Mouse (Mus musculus): ENCODE results near the gene Arl5b. TPM values are rescaled to one million over a fixed set of nuclear protein-coding genes. Genes with fewer than 3 reads are reported as not detected.

Gene Arl5b
- total RNA-seq (2014; rRNA removed) (35.8 and 43.1 TPM in 2 replicates), polyA plus RNA-seq (2015; fragmentation: Nextera tagmentation; extraction: Ambion mirVana) (17.0 and 17.7 TPM in 2 replicates)

DNA sequence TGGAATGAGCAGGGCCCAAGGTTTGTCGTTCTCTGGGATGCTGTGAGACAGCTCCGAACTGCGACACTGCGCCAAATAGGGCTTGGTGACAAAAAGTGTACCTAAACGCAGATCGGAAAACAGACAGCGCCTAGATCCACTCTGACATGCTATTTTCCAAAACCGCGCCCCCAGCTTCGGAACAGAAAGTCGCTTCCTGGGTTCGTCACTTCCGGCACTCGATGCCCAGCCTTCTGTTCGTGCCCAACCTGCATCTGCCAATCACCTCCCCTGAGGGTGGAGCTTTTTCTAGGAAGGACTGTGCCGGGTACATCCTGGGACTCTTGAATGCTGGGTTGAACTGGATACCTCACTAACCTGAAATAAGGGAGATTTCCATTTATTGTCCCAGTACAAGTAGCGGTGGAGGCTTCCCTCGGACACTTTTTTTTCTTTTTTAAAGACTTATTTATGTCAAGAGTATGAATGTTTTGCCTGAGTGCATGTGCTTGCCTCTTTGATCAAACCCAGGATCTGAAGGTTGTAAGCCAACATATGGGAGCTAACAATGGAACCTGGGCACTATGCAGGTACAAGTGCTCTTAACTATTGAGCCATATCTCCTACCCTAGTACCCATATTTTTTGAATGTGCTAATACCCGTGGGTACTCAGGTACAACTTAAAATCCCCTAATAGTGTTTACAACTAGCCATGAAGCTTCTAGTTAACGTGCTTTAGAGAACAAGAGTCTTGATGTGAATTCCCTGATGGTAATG lies at the start of gene Arl5b:
Gene Arl5b (plus strand): TSS at position 279 of the 757 bp plus-strand sequence.
- Histone ChIP-seq H3K27me3 (ENCODE audit: insufficient read depth, low read length) (no peaks in the 10 kb centered on the region), H3K4me3 (ENCODE audit: low read length) (peak within 1 kb of the TSS; percentile 72), H3K4me1 (ENCODE audit: insufficient read depth, low read length) (peaks cover 4% of the 10 kb centered on the region; the same call in 1 of the 2 replicates), H3K9me3 (ENCODE audit: low read length) (no peaks in the 10 kb centered on the region), H3K9ac (replicated peaks; ENCODE audit: low read length) (peak within 1 kb of the TSS; percentile 64), H3K4me2 (ENCODE audit: low read depth, low read length) (peak within 1 kb of the TSS; percentile 79), H3K36me3 (ENCODE audit: insufficient read depth, low read length) (no peaks in the 10 kb centered on the region), H3K27ac (peak within 1 kb of the TSS; percentile 36; the same call in 1 of the 2 replicates)
- 8% methylated on average over 20 of the region's 20 CpGs for WGBS
- ATAC-seq (peak; percentile 99), DNase-seq (ENCODE audit: low spot score) (peak; percentile 98)
- TF ChIP-seq CTCF (IDR thresholded peaks at IDR 0.05; ENCODE audit: low read depth), result peak; percentile 38; the same call in 1 of the 2 replicates

- Histone ChIP-seq H3K4me2 (ENCODE audit: low read depth, low read length) (no peak overlapping the region), H3K9me3 (ENCODE audit: low read length) (no peaks in the 10 kb centered on the region), H3K27ac (no peak overlapping the region), H3K27me3 (ENCODE audit: insufficient read depth, low read length) (no peaks in the 10 kb centered on the region), H3K9ac (replicated peaks; ENCODE audit: low read length) (no peak overlapping the region), H3K4me1 (ENCODE audit: insufficient read depth, low read length) (no peaks in the 10 kb centered on the region), H3K36me3 (ENCODE audit: insufficient read depth, low read length) (no peaks in the 10 kb centered on the region), H3K4me3 (ENCODE audit: low read length) (no peak overlapping the region)
- DNase-seq (ENCODE audit: low spot score), result no peak
- no peak for TF ChIP-seq CTCF (IDR thresholded peaks at IDR 0.05; ENCODE audit: low read depth)
- 68% methylated on average over 3 of the region's 3 CpGs for WGBS
- ATAC-seq, result peak; percentile 51; the same call in 1 of the 2 replicates
Measured at GRCm38 (mm10) chr2:15007531-15007930, 41.7 kb upstream of the Arl5b start.

GRCm38 (mm10) chr2:15008072-15008471 lies 41.1 kb upstream of the Arl5b start:
- H3K27me3 ChIP-seq (ENCODE audit: insufficient read depth, low read length), result no peaks in the 10 kb centered on the region
- no peaks in the 10 kb centered on the region for H3K4me1 ChIP-seq (ENCODE audit: insufficient read depth, low read length)
- DNase-seq (ENCODE audit: low spot score), result no peak
- no peaks in the 10 kb centered on the region for H3K9me3 ChIP-seq (ENCODE audit: low read length)
- H3K27ac ChIP-seq, result no peak overlapping the region
- H3K9ac ChIP-seq (replicated peaks; ENCODE audit: low read length), result no peak overlapping the region
- H3K4me3 ChIP-seq (ENCODE audit: low read length), result no peak overlapping the region
- no peak for ATAC-seq
- no peak overlapping the region for H3K4me2 ChIP-seq (ENCODE audit: low read depth, low read length)
- TF ChIP-seq CTCF (IDR thresholded peaks at IDR 0.05; ENCODE audit: low read depth), result no peak
- H3K36me3 ChIP-seq (ENCODE audit: insufficient read depth, low read length), result no peaks in the 10 kb centered on the region
- WGBS, result 91% methylated on average over 1 of the region's 1 CpGs

DNA sequence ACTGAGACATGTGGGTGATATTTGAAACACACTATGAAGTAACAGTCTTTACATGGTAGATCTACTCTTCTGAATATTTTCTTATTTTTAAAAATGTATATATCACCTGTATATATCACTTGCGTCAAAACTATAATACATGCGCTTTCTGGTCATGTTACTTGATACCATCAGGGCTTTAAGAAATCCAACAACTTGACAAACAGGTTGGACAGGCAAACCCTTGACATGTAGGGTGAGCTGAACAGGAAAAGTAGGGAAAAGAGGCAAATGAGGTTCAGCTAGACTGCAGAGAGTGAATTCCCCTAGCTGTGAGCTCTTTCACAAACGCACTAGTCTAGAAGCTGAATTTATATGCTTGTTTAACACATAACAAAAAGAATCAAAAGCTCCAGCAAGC lies 22.4 kb upstream of the Arl5b start:
- no peaks in the 10 kb centered on the region for H3K4me1 ChIP-seq (ENCODE audit: insufficient read depth, low read length)
- H3K36me3 ChIP-seq (ENCODE audit: insufficient read depth, low read length), result peaks cover 4% of the 10 kb centered on the region; the same call in 1 of the 2 replicates
- ATAC-seq (no peak), DNase-seq (ENCODE audit: low spot score) (no peak)
- H3K27me3 ChIP-seq (ENCODE audit: insufficient read depth, low read length), result no peaks in the 10 kb centered on the region
- no peak overlapping the region for H3K9ac ChIP-seq (replicated peaks; ENCODE audit: low read length)
- TF ChIP-seq CTCF (IDR thresholded peaks at IDR 0.05; ENCODE audit: low read depth), result no peak
- no peaks in the 10 kb centered on the region for H3K9me3 ChIP-seq (ENCODE audit: low read length)
- WGBS, result 97% methylated on average over 3 of the region's 3 CpGs
- no peak overlapping the region for H3K4me3 ChIP-seq (ENCODE audit: low read length)
- H3K4me2 ChIP-seq (ENCODE audit: low read depth, low read length), result no peak overlapping the region
- no peak overlapping the region for H3K27ac ChIP-seq

DNA sequence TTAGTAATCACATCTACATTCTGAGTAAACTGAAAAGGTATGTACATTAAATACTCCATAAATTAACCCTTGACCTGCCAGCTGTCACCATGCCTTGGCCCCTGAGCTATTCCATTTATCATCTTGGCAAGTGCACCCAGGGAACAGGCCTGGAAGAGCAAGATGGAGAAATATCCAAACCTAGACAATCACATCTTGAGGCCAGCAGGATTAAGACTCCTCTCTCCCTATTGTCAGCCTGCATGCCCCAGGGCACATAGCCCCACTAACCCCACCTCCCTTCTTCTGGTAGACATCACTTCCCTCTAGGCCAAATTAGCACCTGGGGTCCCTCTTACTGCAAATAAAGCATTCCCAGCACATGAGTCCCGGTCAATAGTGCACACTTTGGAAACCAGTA lies 21.4 kb upstream of the Arl5b start:
- Histone ChIP-seq H3K4me1 (ENCODE audit: insufficient read depth, low read length) (no peaks in the 10 kb centered on the region), H3K9me3 (ENCODE audit: low read length) (no peaks in the 10 kb centered on the region), H3K27me3 (ENCODE audit: insufficient read depth, low read length) (no peaks in the 10 kb centered on the region), H3K4me3 (ENCODE audit: low read length) (no peak overlapping the region), H3K36me3 (ENCODE audit: insufficient read depth, low read length) (peaks cover 4% of the 10 kb centered on the region; the same call in 1 of the 2 replicates), H3K4me2 (ENCODE audit: low read depth, low read length) (no peak overlapping the region), H3K9ac (replicated peaks; ENCODE audit: low read length) (no peak overlapping the region), H3K27ac (no peak overlapping the region)
- WGBS, result 83% methylated on average over 1 of the region's 1 CpGs
- ATAC-seq, result no peak
- DNase-seq (ENCODE audit: low spot score), result no peak
- TF ChIP-seq CTCF (IDR thresholded peaks at IDR 0.05; ENCODE audit: low read depth), result no peak

- ATAC-seq, result no peak
- Histone ChIP-seq H3K27ac (no peak overlapping the region), H3K27me3 (ENCODE audit: insufficient read depth, low read length) (no peaks in the 10 kb centered on the region), H3K9me3 (ENCODE audit: low read length) (no peaks in the 10 kb centered on the region), H3K4me3 (ENCODE audit: low read length) (no peak overlapping the region), H3K36me3 (ENCODE audit: insufficient read depth, low read length) (no peaks in the 10 kb centered on the region), H3K4me2 (ENCODE audit: low read depth, low read length) (no peak overlapping the region), H3K4me1 (ENCODE audit: insufficient read depth, low read length) (no peaks in the 10 kb centered on the region), H3K9ac (replicated peaks; ENCODE audit: low read length) (no peak overlapping the region)
- 87% methylated on average over 6 of the region's 6 CpGs for WGBS
- no peak for DNase-seq (ENCODE audit: low spot score)
- TF ChIP-seq CTCF (IDR thresholded peaks at IDR 0.05; ENCODE audit: low read depth), result no peak
Measured at GRCm38 (mm10) chr2:15038705-15039104, 10.5 kb upstream of the Arl5b start.

DNA sequence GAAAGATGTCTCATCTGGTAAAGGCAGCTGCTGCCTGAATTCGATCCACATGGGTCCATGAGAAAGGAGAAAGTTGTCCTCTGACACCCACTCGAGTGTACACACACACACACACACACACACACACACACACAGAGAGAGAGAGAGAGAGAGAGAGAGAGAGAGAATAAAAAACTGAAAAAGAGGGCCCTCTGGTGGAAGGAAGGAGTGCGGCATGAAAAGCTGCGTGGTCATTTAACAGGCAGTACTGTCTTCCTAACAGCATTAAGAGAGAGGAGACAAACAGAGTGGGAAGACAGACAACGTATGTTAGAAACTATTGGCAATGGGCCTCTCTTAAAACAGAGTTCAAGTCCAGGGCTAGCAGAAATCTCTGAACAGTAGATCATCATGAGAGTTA lies 8.9 kb upstream of the Arl5b start:
- Histone ChIP-seq H3K9me3 (ENCODE audit: low read length) (no peaks in the 10 kb centered on the region), H3K36me3 (ENCODE audit: insufficient read depth, low read length) (no peaks in the 10 kb centered on the region), H3K9ac (replicated peaks; ENCODE audit: low read length) (no peak overlapping the region), H3K4me2 (ENCODE audit: low read depth, low read length) (no peak overlapping the region), H3K27me3 (ENCODE audit: insufficient read depth, low read length) (no peaks in the 10 kb centered on the region), H3K27ac (no peak overlapping the region), H3K4me1 (ENCODE audit: insufficient read depth, low read length) (no peaks in the 10 kb centered on the region), H3K4me3 (ENCODE audit: low read length) (no peak overlapping the region)
- WGBS, result 52% methylated on average over 5 of the region's 5 CpGs
- DNase-seq (ENCODE audit: low spot score) (peak; percentile 53), ATAC-seq (no peak)
- peak; percentile 66 for TF ChIP-seq CTCF (IDR thresholded peaks at IDR 0.05; ENCODE audit: low read depth)
